17 mouse cellular contexts compared by ENCODE assay signal in the genomic region with DNA sequence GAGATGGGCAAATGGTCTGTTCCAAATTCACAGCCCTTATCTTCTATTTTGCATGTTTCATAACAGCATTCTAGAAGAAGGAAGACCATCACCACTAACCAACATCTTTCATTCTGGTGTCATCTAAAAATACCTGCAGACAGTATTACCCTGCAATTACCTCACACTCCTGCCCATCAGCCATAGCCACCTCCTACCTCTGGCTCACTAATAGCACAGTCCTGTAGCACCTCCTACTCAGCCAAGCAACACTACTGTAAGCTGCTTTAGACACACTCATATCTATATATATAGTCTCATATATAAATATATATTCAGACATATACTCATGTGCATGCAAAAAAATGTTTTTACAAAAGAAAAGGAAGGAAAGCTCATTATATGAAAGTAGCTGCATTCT.
"Had no signal": no experiment of that assay in that cellular context is flagged by ENCODE, and none has a peak within 500 bp of the region (broad histone marks: within the 10 kb centered on the region; RNA-seq: fewer than 3 reads in every experiment).

No protein-coding gene starts in this region.

- H3K27me3 ChIP-seq: limb, embryonic 12.5 days; limb, embryonic 15.5 days had no signal

- H3K9me3 ChIP-seq: limb, embryonic 12.5 days; limb, embryonic 15.5 days had no signal

- H3K4me2 ChIP-seq: limb, embryonic 12.5 days; limb, embryonic 15.5 days; liver, embryonic 11.5 days; lung, embryonic 14.5 days had no signal

- H3K4me3 ChIP-seq: limb, embryonic 12.5 days; limb, embryonic 15.5 days had no signal

- H3K9ac ChIP-seq: limb, embryonic 12.5 days; limb, embryonic 15.5 days; liver, embryonic 14.5 days; liver, postnatal 0 days; lung, embryonic 14.5 days had no signal

- DNase-seq: kidney, adult 18-20 months; kidney, adult 9 months; kidney, postnatal 14 days; kidney, postnatal 4 days; liver, postnatal 0 days; lung, embryonic 14.5 days; midbrain, embryonic 14.5 days; thymus, postnatal 25 days had no signal

- H3K4me1 ChIP-seq: limb, embryonic 12.5 days; limb, embryonic 15.5 days had no signal

- H3K27ac ChIP-seq: limb, embryonic 12.5 days; limb, embryonic 15.5 days; liver, embryonic 14.5 days; macrophage; stomach, postnatal 0 days had no signal

- H3K36me3 ChIP-seq: limb, embryonic 12.5 days; limb, embryonic 15.5 days had no signal

- ATAC-seq: inflammation-experienced regulatory T-cells, adult 6 months; intestine, embryonic 16.5 days; liver, postnatal 0 days; lung, postnatal 0 days had no signal
